Mouse (Mus musculus): ENCODE results near the gene Egf. TPM values are rescaled to one million over a fixed set of nuclear protein-coding genes. Genes with fewer than 3 reads are reported as not detected.
A peak's percentile ranks its signal among the peaks of the same experiment; 100 is the strongest.

Gene Egf
- total RNA-seq, 2 experiments from 2014 or later: 1.7 to 2.3 TPM

DNA sequence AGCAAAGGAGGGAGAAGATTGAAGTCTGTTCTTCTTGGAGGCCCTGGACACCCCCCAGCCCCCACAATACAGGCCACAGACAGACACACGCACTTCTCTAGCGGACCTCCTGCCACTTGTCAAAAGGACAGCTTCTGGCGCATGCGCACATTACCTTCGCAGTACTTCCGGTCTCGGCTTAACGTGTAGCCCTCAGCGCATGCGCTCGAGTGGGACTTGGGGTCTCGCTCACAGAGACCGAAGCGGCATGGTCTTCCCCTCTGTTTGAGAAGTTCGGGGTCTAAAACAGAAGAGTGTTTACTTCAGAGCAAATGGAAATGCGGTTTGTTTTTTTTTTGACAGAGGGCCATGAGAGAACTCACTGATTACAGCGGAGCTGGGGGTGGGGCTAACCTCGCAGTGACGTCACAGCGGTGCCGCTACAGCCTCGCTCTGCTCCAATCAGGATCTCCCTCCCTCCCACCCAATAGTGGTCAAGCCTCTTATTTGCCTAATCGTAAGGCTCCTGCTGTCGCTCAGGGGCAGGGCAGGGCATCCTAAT is 30.1 kb downstream of the Egf start:
- intact Hi-C loops (cut with DNase I): loop anchor here (10.0 kb wide), 1 partner anchor 330 kb away; no protein-coding TSS in a partner anchor
- DNase-seq: peak; percentile 93

DNA sequence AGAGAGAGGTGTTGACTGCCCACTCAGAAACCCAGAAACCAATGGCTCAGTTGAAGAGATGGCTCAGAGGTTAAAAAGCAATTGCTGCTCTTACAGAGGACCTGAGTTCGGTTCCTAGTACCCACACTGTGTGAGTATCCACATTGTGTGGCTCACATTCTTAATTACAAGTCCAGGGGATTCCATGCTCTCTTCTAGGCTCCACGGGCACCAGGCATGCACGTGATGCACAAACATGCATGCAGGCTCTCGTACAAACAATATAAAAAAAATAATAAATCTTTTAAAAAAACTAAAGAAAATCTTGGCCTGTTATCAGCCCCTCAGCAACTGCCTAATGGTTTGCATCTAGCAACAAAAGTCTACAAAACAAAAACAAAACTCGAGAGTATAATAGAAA is 30.6 kb downstream of the Egf start:
- intact Hi-C loops (cut with DNase I): loop anchor here (10.0 kb wide), 1 partner anchor 330 kb away; no protein-coding TSS in a partner anchor
- DNase-seq: no peak

DNA sequence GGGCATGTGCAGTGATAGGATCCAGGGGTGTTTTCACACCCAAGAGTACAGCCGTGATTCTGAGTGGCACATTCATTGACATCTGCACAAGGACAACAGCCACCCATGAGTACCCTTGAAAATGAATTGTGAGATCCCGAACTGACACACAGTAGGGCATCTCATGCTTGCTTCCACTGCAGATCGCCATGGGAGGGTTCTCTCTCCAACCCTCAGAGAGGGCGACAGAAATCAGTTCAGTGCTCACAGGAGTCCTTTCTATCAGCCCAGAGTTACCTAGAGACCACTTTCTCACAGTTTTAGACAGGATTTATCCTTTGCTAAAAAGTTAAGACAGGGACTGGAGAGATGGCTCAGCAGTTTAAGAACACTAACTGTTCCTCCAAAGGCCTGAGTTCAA is 31.8 kb downstream of the Egf start:
- DNase-seq: no peak
- intact Hi-C loops (cut with DNase I): loop anchor here (10.0 kb wide), 1 partner anchor 331 kb away; no protein-coding TSS in a partner anchor

DNA sequence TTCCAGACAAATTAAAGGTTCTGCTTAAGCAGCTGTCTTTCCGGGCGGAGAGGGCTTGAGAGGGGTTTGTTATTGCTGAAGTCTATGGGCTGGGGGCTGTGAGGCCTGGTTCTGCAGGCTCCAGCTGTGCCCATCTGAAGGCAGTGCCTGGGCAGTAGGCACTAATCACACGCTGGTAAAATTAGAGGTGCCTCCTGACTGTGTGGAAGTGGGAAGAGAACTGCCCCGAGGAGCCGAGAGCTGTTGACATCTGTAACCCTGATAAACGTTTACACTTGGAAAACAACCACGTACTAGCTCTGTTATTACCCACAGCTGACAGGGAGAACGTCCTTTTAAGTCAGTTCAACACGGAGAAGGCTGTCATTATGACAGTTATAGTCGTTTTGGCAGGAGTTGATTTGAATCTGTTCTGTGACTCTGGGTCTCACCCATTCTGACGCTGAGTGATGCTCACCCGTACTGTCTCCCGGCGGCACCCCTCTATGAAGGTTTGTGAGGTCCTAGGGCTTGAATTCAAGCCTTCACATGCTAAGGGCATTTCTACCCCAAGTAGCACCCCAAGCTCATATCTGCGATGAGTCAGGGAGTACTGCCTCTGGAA is 40.5 kb downstream of the Egf start:
- no peak for DNase-seq
- intact Hi-C loops (cut with DNase I): no loop called here

DNA sequence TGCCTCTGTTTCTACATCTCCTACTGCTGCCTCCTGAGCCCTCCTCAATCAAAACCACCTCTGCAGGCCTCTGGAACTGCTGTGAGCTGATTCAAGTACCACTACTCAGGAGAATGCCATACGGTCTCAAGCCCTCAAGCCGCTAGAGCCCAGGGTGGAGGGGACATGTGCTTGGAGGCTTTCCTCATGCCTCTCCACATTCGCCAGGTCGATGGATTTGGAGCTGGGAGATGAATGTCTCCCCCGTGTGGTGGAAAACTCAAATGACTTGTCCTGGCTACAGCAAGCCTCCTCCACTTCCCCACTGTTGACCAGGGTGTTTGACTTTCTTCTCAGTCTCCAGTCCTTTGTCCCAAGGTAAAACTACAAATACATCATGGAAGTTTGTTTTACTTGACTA is 47.0 kb downstream of the Egf start:
- peak; percentile 13 to 63 for DNase-seq
- intact Hi-C loops (cut with DNase I): no loop called here

DNA sequence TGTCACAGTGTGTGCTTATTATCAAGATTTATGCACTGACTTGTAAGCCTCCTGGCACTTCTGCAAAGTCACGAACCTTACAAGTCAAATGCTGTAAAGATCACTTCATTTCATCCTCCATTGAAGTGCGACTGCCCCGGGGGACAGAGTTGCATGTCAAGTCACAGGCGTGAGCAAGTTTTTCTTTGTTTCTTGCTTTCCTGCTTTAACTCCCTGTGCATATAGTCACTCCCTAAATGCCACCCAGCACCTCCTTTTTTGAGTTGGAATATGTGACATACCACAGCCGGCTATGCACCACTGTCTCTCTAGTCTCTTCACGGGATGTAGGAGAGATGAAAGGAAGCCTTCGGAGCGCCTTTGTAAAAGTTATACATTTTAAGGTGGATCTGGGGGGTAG is 56.2 kb downstream of the Egf start:
- no peak for DNase-seq
- intact Hi-C loops (cut with DNase I): no loop called here

DNA sequence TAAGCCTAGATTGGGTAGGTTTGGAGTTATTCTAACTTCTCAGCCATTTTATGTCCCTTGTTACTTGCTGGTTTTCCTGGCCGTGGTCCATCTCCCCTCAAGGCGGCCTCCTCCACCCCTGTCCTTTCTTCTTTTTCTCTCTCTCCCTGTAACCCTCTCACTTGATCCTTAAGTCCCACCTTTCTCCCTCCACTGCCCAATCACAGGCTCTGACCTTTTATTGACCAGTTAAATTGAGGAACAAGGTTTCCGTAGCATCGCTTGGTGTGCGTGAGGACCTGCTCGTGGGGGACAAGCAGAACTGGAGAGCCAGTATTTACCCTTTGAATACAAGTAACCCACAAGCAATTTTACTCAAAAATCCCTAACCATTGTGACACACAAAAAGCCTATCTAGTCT is 56.8 kb downstream of the Egf start:
- intact Hi-C loops (cut with DNase I): no loop called here
- DNase-seq: no peak

DNA sequence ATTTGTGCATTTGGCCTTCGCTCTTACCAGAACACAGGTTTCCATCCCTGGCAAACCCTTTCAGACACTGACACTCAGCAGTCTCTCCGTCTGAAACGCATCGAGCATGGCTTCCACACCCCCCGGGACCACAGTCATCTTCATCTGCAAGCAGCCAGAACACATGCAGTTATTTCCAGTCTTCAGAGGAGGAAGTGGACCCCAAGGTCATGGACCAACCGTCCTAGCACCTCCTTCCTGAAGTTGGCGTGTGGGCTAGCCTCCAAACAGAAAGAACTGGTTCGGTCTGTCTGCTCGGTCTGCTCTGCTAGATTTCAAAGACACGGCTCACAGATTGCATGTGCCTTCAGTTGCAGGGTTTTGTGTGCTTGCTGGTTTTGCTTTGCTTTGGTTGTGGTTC is 57.4 kb downstream of the Egf start:
- no peak for DNase-seq
- intact Hi-C loops (cut with DNase I): no loop called here

DNA sequence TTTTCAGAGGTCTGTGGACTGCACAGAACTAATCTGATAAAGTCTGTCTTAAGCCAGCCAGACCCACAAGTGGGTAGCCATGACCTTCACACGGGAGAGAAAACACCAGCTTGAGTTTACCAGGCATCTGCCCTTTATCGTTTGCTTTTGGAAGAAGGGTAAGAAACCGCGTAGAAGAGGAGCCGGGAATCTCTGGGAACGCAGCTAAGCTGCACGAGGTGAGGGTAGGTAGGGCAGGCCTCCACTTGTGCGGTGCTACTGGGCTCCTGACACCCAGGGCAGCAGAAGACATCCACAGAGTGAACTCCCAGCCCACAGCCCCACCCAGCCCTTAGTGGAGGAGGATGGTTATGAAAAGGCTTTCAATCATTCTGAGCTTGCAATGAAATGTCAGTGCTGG is 59.2 kb downstream of the Egf start:
- intact Hi-C loops (cut with DNase I): no loop called here
- DNase-seq: no peak

DNA sequence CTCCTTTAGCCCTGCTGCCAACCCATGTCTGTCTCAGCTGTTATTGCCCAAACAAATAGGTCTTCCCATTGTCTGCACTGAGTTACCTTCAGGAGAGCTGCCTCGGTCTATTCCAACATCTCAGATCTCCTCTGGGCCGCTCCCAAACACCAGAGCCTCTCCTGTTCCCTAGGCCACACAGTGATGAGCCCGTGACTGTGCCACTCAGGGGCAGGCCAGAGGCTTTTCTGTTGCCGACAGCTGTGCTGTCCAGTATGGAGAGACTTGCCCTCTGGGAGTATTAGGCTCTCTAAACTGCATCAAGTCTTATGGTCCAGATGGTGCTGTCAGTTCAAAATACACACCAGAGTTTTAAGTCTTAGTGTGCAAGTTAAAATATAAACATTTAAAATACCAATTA is 61.5 kb downstream of the Egf start:
- no peak for DNase-seq
- intact Hi-C loops (cut with DNase I): no loop called here

DNA sequence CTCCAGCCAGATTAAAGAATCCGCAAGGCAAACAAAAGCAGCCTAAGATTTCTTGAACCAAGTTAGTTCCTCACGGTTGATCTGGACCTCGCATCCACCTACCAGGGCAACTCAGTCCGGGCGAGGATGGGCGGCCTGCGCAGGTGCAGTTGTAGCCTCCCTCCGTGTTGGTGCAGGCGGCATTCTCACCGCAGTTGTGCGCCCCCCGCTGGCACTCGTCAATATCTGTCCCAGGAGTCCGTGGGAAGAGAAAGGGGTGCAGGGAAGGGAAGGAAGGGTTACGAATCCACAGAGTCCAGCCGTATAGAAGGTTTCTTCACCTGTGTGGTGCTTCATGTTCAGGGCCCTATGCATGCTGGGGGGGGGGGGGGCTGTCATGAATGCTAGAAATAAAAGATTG is 62.3 kb downstream of the Egf start:
- DNase-seq: no peak
- intact Hi-C loops (cut with DNase I): no loop called here

DNA sequence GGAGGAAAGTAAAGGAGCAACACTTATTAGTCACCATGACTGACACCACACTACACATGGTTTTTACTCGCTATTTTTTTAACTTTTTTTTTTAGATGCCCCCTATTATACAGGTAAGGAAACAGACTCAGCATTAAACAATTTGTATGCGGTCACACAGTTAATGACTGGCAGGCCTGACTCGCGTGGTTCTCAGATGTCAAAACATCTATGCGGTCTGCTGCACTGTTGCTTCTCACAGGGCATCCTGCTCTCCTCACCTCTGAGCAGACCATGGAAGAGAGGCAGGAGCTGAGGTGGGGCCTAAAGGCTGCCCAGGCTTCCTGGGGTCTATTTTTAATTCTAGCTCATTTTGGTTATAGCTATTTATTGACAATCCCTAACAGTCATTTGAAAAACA is 67.7 kb downstream of the Egf start:
- intact Hi-C loops (cut with DNase I): loop anchor here (1.0 to 5.0 kb wide), 4 partner anchors 155 to 388 kb away; partner anchors contain the start of gene Elovl6
- no peak for DNase-seq

DNA sequence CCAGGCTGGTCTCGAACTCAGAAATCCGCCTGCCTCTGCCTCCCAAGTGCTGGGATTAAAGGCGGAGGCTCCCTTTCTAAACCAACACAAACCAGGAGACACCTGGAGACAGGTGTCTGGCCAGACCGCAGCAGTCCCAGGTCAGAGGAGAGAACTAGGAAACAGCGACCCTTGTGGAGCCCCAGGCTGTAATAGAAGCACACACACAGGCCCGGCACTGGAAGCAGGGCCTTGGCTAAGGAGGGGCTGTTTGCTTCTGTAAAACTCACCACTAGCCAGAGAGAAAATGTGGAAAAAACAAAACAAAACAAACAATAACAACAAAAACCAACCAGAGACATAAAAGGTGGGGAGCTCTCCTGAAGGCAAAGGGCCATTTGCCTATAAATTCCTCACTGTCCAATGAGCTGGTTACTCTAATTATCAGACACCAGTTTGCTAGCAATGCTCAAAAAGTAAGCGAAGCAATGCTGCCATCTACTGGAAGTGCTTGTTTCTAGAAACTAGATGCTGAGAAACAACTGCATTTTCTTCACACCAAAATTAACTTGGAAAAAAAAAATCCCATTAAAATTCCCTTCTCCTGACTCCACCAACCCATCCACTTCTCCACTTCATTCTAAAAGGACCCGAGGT is 68.3 kb downstream of the Egf start:
- intact Hi-C loops (cut with DNase I): loop anchor here (1.0 to 5.0 kb wide), 4 partner anchors 155 to 388 kb away; partner anchors contain the start of gene Elovl6
- peak; percentile 47 to 80 for DNase-seq

DNA sequence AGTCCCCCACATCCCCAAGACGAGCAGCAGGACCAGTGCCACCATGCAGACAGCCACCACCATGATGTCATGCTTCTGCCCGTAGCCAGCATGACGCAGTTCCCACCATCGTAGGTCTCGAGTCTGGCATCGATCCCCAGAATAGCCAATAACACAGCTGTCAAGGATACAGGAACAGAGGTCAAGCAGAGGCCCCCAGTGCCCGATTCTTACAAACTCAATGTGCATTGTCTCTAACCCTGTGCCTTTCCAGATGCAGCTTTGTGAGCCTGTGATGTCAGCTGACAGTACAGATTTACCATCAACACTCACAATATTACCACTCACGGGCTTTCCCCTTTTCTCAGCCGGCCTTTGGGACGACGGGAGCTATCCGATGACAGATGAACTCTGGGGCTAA is 68.9 kb downstream of the Egf start:
- intact Hi-C loops (cut with DNase I): loop anchor here (2.0 to 5.0 kb wide), 2 partner anchors 154 to 263 kb away; partner anchors contain the start of gene Elovl6
- DNase-seq: no peak

DNA sequence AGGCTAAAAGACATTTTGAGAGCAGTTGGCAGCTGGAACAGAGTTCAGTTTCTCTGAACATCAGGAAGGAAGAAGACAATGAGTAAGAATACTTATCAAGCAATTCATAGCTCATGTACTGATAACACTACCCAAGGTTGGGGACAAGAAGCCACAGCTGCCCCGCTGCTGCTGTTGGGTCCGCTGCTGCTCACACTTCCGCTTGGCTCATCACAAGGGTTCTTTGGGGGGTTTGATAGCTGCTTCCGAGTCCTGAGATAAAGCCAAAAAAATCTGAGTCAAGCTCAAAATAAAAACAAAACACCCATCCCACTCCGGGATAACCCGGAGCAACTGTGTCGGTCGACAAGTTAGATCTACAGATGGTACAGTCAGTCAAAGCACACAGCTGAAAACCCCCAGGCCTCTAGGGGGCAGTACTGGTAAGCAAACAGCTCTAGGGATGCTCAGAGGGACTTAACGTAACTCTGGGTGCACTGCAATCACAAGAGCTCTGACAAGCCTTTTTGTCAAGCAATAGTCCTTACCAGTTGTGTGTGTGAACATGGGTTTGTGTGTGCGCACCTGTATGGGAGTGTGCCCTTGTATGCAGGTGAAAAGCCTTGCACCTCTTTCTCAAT is 71.9 kb downstream of the Egf start:
- DNase-seq: peak; percentile 16 to 19
- intact Hi-C loops (cut with DNase I): no loop called here

DNA sequence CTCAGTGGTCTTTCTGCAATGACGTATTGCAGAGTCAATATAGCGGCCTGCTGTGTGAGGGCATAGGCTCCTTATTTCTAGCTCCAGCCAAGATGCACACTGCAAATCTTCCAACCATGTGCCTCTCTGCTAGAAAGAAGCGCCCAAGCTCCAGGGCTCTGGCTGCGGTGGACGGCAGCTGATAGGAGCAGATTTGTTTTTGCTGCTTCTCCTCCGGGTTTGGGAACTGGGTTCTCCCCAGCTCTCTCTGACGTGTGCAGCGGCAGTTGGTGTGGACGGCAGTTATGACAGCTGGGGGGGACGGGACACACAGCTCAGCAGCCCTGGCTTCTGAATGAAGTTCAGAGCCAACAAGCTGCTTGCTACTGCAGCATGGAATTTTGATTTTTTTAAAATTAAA is 72.7 kb downstream of the Egf start:
- intact Hi-C loops (cut with DNase I): no loop called here
- peak; percentile 25 to 27 for DNase-seq

DNA sequence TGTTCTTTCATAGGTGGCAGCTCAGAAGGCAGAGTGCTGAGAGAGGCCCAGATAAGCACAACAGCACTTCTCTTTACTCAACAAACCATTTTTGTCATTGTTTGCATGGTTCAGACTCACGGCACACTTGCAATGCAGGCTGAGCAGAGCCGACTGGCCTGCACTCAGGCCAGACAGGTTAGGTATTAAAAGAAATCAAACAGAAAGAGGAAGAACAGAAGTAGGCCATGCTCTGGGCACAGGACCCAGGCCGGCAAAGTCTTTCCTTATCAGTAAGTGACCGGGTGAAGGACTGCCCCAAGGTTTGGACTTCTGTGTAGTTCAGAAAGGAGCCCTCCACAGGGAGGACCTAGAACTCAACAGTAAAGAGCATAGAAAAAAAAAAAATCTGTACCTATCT is 73.3 kb downstream of the Egf start:
- intact Hi-C loops (cut with DNase I): no loop called here
- DNase-seq: no peak

DNA sequence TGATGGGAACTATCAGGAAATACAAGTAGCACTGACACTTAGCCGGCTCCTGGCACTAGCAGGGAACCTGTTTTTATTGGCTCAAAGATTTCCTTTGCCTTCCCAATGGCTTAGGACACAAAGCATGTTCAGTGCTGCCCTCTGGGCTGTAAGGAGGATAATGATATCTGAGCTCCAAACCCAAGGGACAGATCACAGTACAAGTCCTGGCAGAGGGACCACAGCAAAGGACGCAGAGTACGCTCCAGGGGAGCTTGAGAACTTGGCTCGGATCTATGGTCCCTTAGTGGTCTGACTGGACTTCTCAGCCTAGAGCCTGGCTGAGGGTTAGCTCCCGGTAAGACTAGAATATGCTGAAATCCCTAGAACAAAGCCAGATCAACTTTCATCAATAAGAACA is 74.9 kb downstream of the Egf start:
- intact Hi-C loops (cut with DNase I): no loop called here
- peak; percentile 24 to 36 for DNase-seq

DNA sequence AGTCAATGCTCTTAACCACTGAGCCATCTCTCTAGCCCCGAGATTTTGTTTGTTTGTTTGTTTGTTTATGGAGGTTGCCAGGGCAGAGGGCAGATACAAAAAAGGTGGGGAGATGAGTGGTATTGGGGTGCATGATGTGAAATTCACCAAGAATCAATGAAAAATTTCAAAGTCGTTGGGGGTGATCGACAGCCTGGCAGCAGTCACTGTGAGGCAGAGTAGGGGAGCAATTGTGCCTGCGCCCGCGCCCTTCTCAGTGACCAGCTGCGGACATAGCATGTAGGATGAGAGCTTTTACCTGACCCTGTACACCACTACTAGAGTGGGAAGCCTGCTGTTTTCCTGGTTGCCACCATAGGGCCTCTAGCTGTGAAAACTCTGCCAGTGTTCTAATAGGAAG is 79.2 kb downstream of the Egf start:
- intact Hi-C loops (cut with DNase I): no loop called here
- no peak for DNase-seq

DNA sequence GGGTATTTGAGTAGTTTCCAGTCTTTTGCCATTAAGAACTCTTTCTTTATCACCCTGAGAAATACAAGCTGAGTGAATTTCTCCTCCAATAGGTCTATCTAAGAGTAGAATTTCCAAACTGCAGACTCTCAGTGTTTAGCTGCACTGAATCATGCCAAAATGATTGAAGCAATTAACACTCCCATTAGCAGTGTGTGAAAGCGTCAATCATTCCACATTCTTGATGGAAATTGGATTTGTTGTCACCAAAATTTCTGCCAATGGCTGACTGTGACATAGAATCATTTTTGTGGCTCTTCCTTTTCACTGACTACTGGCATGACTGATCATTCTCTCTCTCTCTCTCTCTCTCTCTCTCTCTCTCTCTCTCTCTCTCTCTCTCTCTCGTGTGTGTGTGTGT is 91.2 kb downstream of the Egf start:
- no peak for DNase-seq
- intact Hi-C loops (cut with DNase I): no loop called here

DNA sequence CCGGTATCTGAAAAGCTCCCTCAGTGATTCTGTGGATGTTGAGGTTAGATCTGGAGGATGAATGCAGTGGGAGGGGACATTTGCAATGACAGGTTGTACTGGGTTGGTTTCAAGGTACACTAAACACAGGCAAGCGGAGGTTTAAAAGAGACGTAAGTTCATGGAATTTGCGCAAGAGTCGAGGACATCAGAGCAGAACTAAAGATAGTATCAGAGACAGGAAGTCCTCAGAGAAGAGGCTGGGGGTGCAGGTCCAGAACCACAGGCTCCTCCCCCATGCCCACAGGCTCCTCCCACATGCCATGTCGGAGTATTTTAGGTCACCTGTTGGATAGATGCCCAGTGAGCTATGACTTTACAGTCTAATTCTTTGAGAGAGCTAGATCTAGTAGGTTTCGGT is 96.3 kb downstream of the Egf start:
- intact Hi-C loops (cut with DNase I): no loop called here
- no peak for DNase-seq

DNA sequence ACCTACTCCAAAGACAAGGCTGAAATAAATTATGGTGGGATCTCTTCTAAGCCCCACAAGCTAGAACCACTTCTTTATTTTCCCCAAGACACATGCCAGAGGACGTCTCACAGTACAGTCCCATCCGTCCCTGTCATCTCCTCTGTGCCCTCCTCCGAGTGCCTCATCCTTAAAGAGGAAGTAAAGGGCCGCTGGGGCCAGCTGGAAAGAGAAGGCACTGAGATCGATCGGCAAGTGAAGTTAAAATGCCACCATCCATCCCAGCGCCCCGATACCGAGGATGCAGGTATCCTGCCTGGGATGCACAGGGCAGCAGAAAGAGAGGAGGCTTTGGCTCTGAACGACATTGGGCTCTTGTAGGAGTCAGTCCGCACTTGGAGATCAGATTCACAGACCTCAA is 97.3 kb downstream of the Egf start:
- intact Hi-C loops (cut with DNase I): no loop called here
- DNase-seq: no peak

All from heart, postnatal 14 days (tissue).